Mouse (Mus musculus): ENCODE data around the gene Tbr1.

Gene Tbr1

DNA sequence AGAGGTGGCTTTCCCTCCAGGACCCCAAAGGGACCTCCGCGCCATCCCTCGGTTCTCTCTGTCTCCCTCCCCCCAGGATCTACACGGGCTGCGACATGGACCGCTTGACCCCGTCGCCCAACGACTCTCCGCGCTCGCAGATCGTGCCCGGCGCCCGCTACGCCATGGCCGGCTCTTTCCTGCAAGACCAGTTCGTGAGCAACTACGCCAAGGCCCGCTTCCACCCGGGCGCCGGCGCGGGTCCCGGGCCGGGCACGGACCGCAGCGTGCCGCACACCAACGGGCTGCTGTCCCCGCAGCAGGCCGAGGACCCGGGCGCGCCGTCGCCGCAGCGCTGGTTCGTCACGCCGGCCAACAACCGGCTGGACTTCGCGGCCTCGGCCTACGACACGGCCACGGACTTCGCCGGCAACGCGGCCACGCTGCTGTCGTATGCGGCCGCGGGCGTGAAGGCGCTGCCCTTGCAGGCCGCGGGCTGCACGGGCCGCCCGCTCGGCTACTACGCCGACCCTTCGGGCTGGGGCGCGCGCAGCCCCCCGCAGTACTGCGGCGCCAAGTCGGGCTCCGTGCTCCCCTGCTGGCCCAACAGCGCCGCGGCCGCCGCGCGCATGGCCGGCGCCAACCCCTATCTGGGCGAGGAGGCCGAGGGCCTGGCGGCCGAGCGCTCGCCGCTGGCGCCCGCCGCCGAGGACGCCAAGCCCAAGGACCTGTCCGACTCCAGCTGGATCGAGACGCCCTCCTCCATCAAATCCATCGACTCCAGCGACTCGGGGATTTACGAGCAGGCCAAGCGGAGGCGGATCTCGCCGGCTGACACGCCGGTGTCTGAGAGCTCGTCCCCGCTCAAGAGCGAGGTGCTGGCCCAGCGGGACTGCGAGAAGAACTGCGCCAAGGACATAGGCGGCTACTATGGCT is 9.0 kb downstream of the Tbr1 start:
- no peak for DNase-seq (ENCODE audit: low read depth)

- DNase-seq (ENCODE audit: low read depth), result no peak
Measured at GRCm38 (mm10) chr2:61812536-61812935, 9.8 kb downstream of the Tbr1 start.

DNA sequence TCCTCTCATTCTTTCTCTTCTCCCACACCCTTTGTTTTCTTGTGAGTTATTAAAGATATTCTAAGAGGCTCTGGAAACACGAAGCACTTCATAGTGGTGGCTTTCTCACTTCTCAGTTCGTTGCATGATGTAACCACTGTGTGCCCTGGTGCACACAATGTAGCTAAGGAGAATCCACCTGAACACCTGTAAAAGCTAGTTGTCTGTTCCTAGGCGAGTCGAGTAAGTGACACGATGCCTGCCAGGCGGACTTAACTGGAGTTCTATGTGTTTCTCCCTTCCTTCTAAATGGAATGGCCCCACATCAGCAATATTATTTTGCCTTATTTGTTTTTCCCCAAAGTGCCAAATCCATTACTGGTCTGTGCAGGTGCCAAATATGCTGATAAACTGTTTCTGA is 10.4 kb downstream of the Tbr1 start:
- no peak for DNase-seq (ENCODE audit: low read depth)

GRCm38 (mm10) chr2:61813521-61813920 is 10.8 kb downstream of the Tbr1 start:
- no peak for DNase-seq (ENCODE audit: low read depth)

DNA sequence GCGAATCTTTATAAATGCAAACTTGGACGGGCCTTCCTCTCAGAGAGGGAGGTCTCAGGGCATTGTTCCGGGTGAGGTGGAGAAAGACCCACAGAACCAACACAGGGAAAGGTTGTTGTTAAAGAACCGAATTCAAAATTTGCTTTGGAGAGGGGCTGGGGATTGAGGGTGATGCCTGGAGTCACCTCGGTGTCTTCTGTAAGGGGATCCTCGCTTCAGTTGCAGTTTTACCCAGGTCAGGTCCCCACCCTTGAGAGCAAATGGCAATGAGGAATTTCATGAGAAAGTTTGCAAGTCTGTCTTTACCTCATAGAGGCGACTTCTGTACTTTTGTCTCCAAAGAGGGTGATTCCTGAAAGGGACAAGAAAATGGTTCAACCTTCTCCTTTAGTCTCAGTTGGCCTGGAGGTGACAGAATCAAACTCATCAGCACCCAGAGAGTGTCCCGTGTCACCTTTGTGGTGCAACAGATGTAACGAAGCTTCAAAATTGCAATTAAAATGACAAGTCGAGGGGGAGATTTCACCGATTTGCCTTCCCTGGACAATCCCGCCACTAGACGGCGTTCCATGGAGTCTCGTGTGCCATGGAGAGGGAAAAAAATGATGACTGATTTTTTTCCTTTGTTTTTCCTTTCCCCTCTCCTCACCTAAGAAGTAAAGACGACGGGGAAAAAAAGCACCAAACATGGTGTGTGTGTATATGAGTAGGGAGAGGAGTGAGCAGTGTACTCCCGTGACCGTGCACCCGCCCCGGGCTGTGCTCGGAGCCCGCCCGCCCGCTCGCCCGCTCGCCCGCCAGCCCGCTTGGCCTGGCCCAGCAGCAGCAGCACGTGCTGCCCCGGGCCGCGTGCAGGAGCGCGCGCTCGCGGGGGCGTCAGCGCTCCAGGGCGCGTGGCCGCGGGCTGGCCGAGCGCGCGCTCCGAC is 12.1 kb downstream of the Tbr1 start:
- no peak for DNase-seq (ENCODE audit: low read depth)

GRCm38 (mm10) chr2:61815583-61816313 is 13.0 kb downstream of the Tbr1 start:
- no peak for DNase-seq (ENCODE audit: low read depth)

DNA sequence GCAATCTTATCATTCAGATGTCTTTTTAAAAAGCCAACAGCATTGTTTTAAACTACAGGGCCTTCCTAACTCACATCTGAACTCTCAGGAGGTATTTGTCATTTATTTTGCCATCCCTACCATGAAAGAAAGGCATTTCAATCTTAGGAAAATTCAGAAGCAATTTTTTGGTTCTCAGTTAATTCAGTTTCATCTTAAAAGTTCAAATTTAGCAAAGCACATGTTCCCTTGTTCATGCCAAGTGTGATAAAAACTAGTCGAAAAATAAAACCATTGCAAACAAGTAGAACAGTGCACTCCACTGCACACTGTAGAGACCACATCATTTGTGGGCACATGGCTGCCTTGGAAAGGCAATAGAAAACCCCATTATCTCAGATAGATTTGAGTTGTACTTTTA is 15.5 kb downstream of the Tbr1 start:
- no peak for DNase-seq (ENCODE audit: low read depth)

- DNase-seq (ENCODE audit: low read depth), result no peak
Measured at GRCm38 (mm10) chr2:61820203-61820602, 17.5 kb downstream of the Tbr1 start.

GRCm38 (mm10) chr2:61823426-61824140 is 20.9 kb downstream of the Tbr1 start:
- no peak for DNase-seq (ENCODE audit: low read depth)

- DNase-seq (ENCODE audit: low read depth), result no peak
Measured at GRCm38 (mm10) chr2:61837243-61837806, 34.6 kb downstream of the Tbr1 start.
